Mouse (Mus musculus) forebrain, embryonic 16.5 days (tissue): ENCODE data around the gene Agpat4. TPM values are rescaled to one million over a fixed set of nuclear protein-coding genes. Genes with fewer than 3 reads are reported as not detected.

ENCODE experiments used
- ATAC-seq: fragments of 200-750 bp; cut with Nextera tagmentation; 2 replicates; pipeline ENCODE4 v1.8.0; 2017; ENCODE audit warnings: mild to moderate bottlenecking, moderate library complexity
- H3K27ac ChIP-seq: fragments of 300-500 bp; sonication (generic); 2 replicates; pipeline ENCODE4 v1.5.1; 2014; ENCODE audit warnings: low read length, control low read depth
- H3K27me3 ChIP-seq: fragments of 300-500 bp; sonication (generic); replicated peaks from 2 replicates; pipeline ENCODE4 v1.6.1; 2014; ENCODE audit warnings: low read length; ENCODE audit not compliant: control insufficient read depth, insufficient read depth
- H3K36me3 ChIP-seq: fragments of 300-500 bp; sonication (generic); 2 replicates; pipeline ENCODE4 v1.6.1; 2014; ENCODE audit not compliant: control insufficient read depth, insufficient read depth
- H3K4me1 ChIP-seq: fragments of 300-500 bp; sonication (generic); replicated peaks from 2 replicates; pipeline ENCODE4 v1.6.1; 2014; ENCODE audit warnings: low read length; ENCODE audit not compliant: control insufficient read depth, insufficient read depth
- H3K4me2 ChIP-seq: fragments of 300-500 bp; sonication (generic); 2 replicates; pipeline ENCODE4 v1.6.1; 2014; ENCODE audit warnings: mild to moderate bottlenecking, low read length, control low read depth
- H3K4me3 ChIP-seq: fragments of 300-500 bp; sonication (generic); replicated peaks from 2 replicates; pipeline ENCODE4 v1.5.1; 2014; ENCODE audit warnings: mild to moderate bottlenecking, low read length, control low read depth
- H3K9ac ChIP-seq: fragments of 300-500 bp; sonication (generic); replicated peaks from 2 replicates; pipeline ENCODE4 v1.6.1; 2014; ENCODE audit warnings: low read depth, low read length, control low read depth
- H3K9me3 ChIP-seq: fragments of 300-500 bp; sonication (generic); 2 replicates; pipeline ENCODE4 v1.6.1; 2016; ENCODE audit warnings: low read length; ENCODE audit not compliant: control insufficient read depth
- WGBS: fragments of 180-500 bp; shearing (Covaris S2); extraction: QIAGEN DNeasy Blood & Tissue Kit; methylation state at CpG from one replicate; pipeline ENCODE4 v1.1.7; 2014; 5-methylcytosine and 5-hydroxymethylcytosine counted together
- polyA plus RNA-seq: library from polyadenylated mRNA; unstranded; fragments of >200 nt; fragmentation: Nextera tagmentation; extraction: Ambion mirVana; gene quantifications from 2 replicates; pipeline ENCODE4 v1.2.1, GENCODE M21; 2015

Gene Agpat4
- 49.1 and 57.6 TPM in 2 replicates for polyA plus RNA-seq

DNA sequence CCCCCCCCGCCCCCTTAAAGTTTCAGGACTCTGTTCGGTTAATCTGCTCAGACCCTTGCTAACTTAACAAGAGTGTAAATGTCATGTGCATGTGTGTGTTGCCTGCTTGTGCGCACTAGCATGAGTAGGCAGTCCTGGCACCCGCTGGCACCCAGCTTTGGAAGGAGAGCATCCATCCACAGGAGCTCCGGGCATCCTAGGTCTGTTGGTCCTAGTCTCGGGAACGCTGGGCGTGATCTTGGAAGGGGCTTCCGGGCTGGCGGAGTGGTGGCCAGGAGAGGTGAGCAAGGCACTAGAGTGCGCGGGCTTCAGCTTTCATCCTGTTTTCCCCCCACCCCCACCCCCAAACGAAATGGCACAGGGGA lies at the start of gene Agpat4:
Gene Agpat4, plus strand, starts transcription at position 144 of the 365 bp plus-strand sequence.
- H3K36me3 ChIP-seq: no peaks in the 10 kb centered on the region
- H3K9me3 ChIP-seq: no peaks in the 10 kb centered on the region
- H3K4me2 ChIP-seq: peak within 1 kb of the TSS; percentile 95
- H3K4me3 ChIP-seq: peak within 1 kb of the TSS; percentile 70
- under 1% methylated on average over 13 of the region's 13 CpGs for WGBS
- H3K4me1 ChIP-seq: peaks cover 24% of the 10 kb centered on the region
- H3K27me3 ChIP-seq: no peaks in the 10 kb centered on the region
- peak; percentile 38 for ATAC-seq
- peak within 1 kb of the TSS; percentile 67 for H3K9ac ChIP-seq
- peak within 1 kb of the TSS; percentile 95 for H3K27ac ChIP-seq

DNA sequence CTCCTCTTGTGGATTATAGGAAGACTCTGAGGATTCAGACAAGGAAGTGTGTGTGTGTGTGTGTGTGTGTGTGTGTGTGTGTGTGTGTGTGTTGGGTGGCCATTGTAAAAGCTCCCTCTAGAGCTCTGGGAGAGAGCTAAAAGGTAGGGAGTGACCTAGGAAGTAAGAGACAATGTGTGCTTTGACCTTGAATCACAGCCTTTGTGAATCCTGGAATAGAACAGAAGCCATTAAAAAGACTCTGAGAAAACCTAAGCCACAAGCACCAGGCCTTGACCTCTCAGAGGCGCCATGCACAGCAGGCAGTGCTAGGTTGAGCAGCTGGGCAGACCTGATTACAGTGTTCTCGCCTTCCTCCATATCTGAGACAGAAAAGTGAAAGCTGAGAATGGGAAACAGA lies 41.7 kb upstream of the Agpat4 start:
- no peaks in the 10 kb centered on the region for H3K27me3 ChIP-seq
- WGBS: 69% methylated on average over 2 of the region's 2 CpGs
- H3K4me3 ChIP-seq: no peak overlapping the region
- no peaks in the 10 kb centered on the region for H3K4me1 ChIP-seq
- no peak overlapping the region for H3K9ac ChIP-seq
- H3K36me3 ChIP-seq: no peaks in the 10 kb centered on the region
- H3K9me3 ChIP-seq: no peaks in the 10 kb centered on the region
- H3K27ac ChIP-seq: no peak overlapping the region
- no peak for ATAC-seq
- H3K4me2 ChIP-seq: no peak overlapping the region

DNA sequence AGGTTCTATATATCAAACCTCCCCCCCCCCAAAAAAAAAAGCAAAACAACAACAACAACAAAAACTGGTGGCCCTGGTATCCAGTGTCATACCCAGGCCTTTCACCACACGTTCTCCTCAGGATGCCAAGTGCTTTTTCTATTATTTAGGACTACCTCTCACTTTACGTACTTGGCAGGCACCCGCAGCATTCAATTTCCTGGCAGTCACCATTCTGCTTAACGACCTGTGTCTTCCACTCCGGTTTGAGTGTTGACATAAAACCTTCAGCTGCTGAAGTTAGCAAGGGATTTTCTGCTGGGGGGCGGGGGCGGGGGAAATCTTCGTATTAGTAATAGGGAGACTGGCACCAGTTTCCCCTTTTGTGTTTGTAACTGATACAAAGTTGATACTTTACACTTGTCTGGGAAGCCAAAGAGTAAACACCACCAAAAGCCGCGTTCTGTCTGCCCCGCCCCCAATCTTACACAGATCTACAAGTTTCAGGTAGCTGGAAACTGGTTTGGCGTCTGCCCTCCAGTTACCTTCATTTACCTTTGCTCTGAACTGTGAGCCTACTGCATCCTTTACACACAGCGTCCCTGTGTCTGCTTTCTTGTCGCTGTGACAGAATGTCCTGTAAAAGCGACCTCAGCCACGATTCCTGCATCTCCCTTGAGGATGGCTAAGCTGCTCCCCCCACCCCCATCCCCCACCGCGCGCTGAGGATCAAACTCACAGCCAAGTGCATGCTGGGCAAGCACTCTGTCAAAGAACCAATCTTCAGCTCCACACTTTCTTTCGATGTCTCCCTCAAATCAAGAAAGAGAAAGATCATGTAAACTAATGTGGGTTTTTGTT lies 37.6 kb upstream of the Agpat4 start:
- Histone ChIP-seq H3K9me3 (no peaks in the 10 kb centered on the region), H3K36me3 (no peaks in the 10 kb centered on the region), H3K4me2 (no peak overlapping the region), H3K9ac (no peak overlapping the region), H3K4me3 (no peak overlapping the region), H3K27ac (no peak overlapping the region), H3K4me1 (no peaks in the 10 kb centered on the region), H3K27me3 (no peaks in the 10 kb centered on the region)
- no peak for ATAC-seq
- WGBS: 48% methylated on average over 20 of the region's 20 CpGs

DNA sequence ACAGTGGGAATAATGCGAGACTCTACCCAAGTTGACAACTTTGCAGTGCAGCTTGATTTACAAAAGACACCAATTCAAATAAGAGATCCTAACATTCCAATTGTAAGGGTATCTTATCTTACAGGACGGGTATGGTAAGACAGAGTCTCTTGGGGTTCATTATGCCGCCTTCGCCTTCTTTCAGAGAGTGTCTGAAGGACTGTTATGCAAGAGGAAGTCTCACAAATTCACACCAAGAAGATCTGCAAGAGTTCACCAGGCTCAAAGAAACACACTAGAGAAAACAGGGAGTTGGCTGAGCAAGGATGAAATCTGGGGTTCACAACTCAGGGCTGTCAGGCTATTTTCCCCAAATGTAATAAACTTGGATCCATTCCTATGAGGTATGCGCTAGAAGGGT lies 36.3 kb upstream of the Agpat4 start:
- ATAC-seq: no peak
- Histone ChIP-seq H3K4me3 (no peak overlapping the region), H3K4me2 (no peak overlapping the region), H3K9me3 (no peaks in the 10 kb centered on the region), H3K4me1 (no peaks in the 10 kb centered on the region), H3K36me3 (no peaks in the 10 kb centered on the region), H3K27me3 (no peaks in the 10 kb centered on the region), H3K9ac (no peak overlapping the region), H3K27ac (no peak overlapping the region)
- WGBS: 90% methylated on average over 5 of the region's 5 CpGs

DNA sequence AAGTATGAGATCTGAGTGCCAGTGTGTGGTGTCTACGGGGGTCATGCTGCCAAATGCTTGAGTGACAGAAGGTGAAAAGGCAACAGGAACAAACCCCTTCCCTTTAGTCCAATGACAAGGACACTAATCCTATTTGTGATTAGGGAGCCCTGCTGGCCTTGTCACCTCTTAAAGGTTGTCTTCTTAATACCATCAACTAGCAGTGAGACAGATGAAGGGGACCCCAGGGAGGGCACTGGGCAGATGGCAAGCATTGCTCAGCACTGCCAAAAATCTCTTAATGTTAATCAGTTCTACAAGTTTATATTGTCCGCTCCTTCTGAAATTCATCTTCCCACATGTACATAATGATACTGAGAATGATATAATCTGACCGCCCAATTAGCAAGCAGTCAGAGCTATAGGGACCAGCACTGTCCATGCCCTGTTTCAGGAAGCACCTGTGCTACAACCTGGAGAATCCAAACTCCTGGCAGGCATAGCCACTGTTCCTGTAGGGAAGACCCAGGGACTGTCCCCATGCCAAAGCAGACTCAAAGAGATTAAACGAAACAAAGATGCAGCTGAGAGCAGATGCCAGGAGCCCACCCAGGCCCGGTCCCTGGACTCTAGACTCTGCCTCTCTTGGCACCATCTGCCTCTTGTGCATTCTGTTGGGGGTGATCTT lies 28.1 kb upstream of the Agpat4 start:
- 56% methylated on average over 5 of the region's 5 CpGs for WGBS
- Histone ChIP-seq H3K27me3 (no peaks in the 10 kb centered on the region), H3K4me2 (no peak overlapping the region), H3K4me1 (no peaks in the 10 kb centered on the region), H3K9ac (no peak overlapping the region), H3K36me3 (no peaks in the 10 kb centered on the region), H3K4me3 (no peak overlapping the region), H3K9me3 (no peaks in the 10 kb centered on the region), H3K27ac (no peak overlapping the region)
- ATAC-seq: no peak

DNA sequence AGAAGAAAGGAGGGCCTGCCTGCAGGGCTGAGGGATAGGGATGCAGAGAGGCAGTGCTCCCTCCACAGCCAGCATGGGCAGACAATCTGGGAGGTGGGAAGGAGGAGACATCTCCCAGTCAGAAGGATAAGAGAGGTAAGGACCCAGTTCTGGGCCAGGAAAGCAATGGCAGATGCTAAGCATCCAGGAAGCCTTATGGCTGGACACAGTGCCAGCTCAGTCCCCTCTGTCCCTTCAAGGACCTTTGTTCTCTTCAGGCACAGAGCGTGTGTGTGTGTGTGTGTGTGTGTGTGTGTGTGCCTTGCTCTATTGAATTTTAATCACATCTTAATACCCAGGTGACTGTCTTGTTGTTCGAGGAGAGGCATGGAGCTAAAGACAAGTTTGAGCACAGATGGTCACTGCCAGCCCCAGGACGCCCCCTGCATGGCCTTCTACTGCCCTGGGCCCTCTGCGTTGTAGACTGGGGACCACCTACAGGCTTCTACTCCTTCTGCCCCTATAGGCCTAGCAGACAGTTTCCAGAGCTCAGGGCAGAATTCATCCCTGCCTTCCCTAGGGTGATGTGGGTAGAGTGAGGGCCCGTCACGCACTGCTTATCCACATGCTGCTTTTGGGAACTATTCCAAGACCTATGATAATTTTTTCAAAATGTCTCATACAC lies 25.5 kb upstream of the Agpat4 start:
- H3K9me3 ChIP-seq: no peaks in the 10 kb centered on the region
- no peaks in the 10 kb centered on the region for H3K27me3 ChIP-seq
- H3K9ac ChIP-seq: no peak overlapping the region
- no peaks in the 10 kb centered on the region for H3K4me1 ChIP-seq
- no peaks in the 10 kb centered on the region for H3K36me3 ChIP-seq
- no peak overlapping the region for H3K27ac ChIP-seq
- ATAC-seq: no peak
- H3K4me3 ChIP-seq: no peak overlapping the region
- H3K4me2 ChIP-seq: no peak overlapping the region
- WGBS: 69% methylated on average over 6 of the region's 6 CpGs

DNA sequence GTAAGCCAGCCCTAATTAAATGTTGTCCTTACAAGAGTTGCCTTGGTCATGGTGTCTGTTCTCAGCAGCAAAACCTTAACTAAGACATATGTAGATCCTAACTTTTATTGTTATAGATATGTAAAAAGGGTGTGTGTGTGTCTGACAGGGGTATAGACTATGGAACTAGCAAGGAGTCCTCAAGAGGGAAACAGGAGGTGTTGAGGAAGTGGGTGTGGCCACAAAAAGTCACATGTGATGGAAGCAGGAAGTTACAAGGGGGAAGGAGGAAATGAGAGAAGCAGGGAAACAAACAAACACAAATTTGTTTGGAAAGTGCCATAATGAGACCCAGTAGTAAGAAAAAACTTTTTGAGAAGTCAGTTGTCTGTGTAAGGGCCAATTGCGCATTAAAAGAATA lies 24.5 kb upstream of the Agpat4 start:
- Histone ChIP-seq H3K36me3 (no peaks in the 10 kb centered on the region), H3K4me1 (no peaks in the 10 kb centered on the region), H3K9me3 (no peaks in the 10 kb centered on the region), H3K27ac (no peak overlapping the region), H3K27me3 (no peaks in the 10 kb centered on the region), H3K4me3 (no peak overlapping the region), H3K4me2 (no peak overlapping the region), H3K9ac (no peak overlapping the region)
- no peak for ATAC-seq
- WGBS: 100% methylated on average over 1 of the region's 1 CpGs

DNA sequence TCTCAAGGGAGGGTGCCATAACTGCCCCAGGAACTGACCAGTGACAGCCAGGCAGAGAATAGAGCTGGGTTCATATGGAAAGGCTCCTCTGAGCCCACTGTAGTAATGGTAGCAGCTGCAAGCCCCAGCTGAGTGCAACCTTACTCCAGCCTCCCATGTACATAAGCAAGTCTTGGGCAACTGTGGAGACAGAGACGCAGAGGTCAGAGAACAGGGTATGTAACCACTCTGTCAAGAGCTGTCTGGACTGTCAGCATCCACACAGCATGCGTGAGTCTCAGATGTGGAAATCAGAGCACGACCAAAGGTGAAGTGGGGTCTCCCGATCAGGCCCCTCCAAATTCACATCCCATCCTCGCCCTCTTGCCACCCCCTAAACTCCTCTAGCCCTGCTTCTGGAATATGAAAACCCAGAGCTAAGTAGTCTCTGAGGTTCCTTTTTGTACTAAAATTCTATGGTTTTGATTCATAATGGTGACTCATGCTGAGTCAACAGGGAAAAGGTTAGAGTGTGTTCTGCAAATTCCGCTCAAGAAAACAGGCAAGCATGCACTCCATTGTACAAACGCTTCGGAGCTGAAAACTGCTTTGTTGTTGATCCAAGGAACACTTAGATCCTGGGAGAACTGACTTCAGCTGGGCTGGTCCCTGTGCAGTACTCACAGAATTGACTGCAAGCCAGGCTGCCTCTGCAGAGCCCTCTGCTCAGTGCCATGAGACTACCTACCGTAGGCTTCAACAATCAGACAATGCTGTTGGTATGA lies 23.5 kb upstream of the Agpat4 start:
- Histone ChIP-seq H3K27me3 (no peaks in the 10 kb centered on the region), H3K9ac (no peak overlapping the region), H3K4me1 (no peaks in the 10 kb centered on the region), H3K4me3 (no peak overlapping the region), H3K36me3 (no peaks in the 10 kb centered on the region), H3K27ac (no peak overlapping the region), H3K9me3 (peaks cover 3% of the 10 kb centered on the region), H3K4me2 (no peak overlapping the region)
- 81% methylated on average over 9 of the region's 9 CpGs for WGBS
- no peak for ATAC-seq

DNA sequence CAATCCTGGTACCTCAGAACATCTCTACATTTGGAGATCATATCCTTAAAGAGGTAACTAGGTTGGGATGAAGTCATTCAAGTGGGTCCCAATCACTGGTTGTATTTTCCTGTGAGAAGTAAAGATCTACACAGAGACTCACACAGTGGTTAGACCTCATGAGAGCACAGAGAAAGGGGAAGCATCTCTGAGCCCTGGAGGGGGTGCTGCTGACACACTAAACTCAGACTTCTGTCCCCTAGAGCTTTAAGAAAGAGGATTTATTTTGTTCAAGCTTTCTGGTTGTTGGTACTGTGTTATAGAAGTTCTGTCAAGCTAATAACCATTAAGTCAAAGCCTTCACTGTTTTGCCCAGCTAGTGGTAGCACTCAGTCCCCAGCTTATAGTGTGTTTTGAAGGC lies 19.1 kb upstream of the Agpat4 start:
- H3K36me3 ChIP-seq: no peaks in the 10 kb centered on the region
- H3K4me3 ChIP-seq: no peak overlapping the region
- H3K4me2 ChIP-seq: no peak overlapping the region
- no peaks in the 10 kb centered on the region for H3K4me1 ChIP-seq
- peaks cover 5% of the 10 kb centered on the region for H3K9me3 ChIP-seq
- H3K9ac ChIP-seq: no peak overlapping the region
- no peak for ATAC-seq
- no peak overlapping the region for H3K27ac ChIP-seq
- H3K27me3 ChIP-seq: no peaks in the 10 kb centered on the region
